Mouse (Mus musculus) liver, embryonic 11.5 days (tissue): ENCODE measurements at regions not wholly inside any gene's neighbourhood (a gene's known extent, or its start where the extent isn't known, plus 50 kb on each side); places are given as distances from the start of the nearest gene placed in this dataset.

Experiments
- ATAC-seq: fragments of 200-750 bp; cut with Nextera tagmentation; replicated peaks from 2 replicates; pipeline ENCODE4 v1.8.0; 2017; ENCODE audit warnings: moderate number of reproducible peaks, mild to moderate bottlenecking, moderate TSS enrichment, moderate library complexity; ENCODE audit not compliant: low FRiP score
- DNase-seq: peaks from one replicate; pipeline ENCODE4 v3.0.0-alpha.2; 2017; ENCODE audit warnings: low spot score
- H3K27ac ChIP-seq: fragments of 300-500 bp; sonication (generic); 2 replicates; pipeline ENCODE4 v1.5.1; 2014; ENCODE audit warnings: mild to moderate bottlenecking, low read depth, low read length, control low read depth
- H3K27me3 ChIP-seq: fragments of 300-500 bp; sonication (generic); replicated peaks from 2 replicates; pipeline ENCODE4 v1.6.1; 2014; ENCODE audit warnings: low read length, mixed read lengths; ENCODE audit not compliant: control insufficient read depth, insufficient read depth
- H3K36me3 ChIP-seq: fragments of 300-500 bp; sonication (generic); 2 replicates; pipeline ENCODE4 v1.6.1; 2014; ENCODE audit warnings: mild to moderate bottlenecking, low read length, moderate library complexity, mixed read lengths; ENCODE audit not compliant: control insufficient read depth, insufficient read depth
- H3K4me1 ChIP-seq: fragments of 300-500 bp; sonication (generic); replicated peaks from 2 replicates; pipeline ENCODE4 v1.6.1; 2014; ENCODE audit warnings: low read length, mixed read lengths; ENCODE audit not compliant: control insufficient read depth, insufficient read depth
- H3K4me2 ChIP-seq: fragments of 300-500 bp; sonication (generic); 2 replicates; pipeline ENCODE4 v1.6.1; 2014; ENCODE audit warnings: mild to moderate bottlenecking, control low read depth, moderate library complexity
- H3K4me3 ChIP-seq: fragments of 300-500 bp; sonication (generic); 2 replicates; pipeline ENCODE4 v1.5.1; 2014; ENCODE audit warnings: low read depth, low read length, control low read depth
- H3K9ac ChIP-seq: fragments of 300-500 bp; sonication (generic); 2 replicates; pipeline ENCODE4 v1.6.1; 2014; ENCODE audit warnings: low read depth, low read length, control low read depth
- H3K9me3 ChIP-seq: fragments of 300-500 bp; sonication (generic); 2 replicates; pipeline ENCODE4 v1.6.1; 2016; ENCODE audit warnings: low read length, inconsistent platforms, mixed read lengths; ENCODE audit not compliant: control insufficient read depth
- WGBS: fragments of 180-500 bp; shearing (Covaris S2); extraction: QIAGEN DNeasy Blood & Tissue Kit; methylation state at CpG from one replicate; pipeline ENCODE4 v1.1.7; 2014; 5-methylcytosine and 5-hydroxymethylcytosine counted together

DNA sequence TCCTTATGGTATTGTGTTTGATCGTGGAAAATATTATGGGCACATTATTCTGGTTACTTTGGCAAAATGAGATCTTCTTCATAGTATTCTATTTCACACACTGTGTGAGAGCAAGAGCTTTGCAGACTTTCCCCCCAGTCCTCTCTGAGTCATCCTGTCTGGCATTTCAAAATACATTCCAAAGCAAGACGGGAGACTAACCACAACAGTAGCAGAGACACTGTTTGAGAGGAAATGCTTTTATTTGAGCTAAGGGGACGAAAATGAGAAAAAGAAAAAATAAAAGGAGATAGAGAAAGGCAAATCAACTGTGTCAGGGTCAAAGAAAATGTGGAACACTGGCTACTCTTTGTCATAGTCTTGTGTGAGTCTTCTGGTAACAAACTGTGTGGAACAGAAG is 502.6 kb downstream of the Col12a1 start:
- no peak overlapping the region for H3K27ac ChIP-seq
- 47% methylated on average over 3 of the region's 3 CpGs for whole genome bisulfite sequencing
- H3K27me3 ChIP-seq: no peaks in the 10 kb centered on the region
- H3K4me1 ChIP-seq: no peaks in the 10 kb centered on the region
- no peak overlapping the region for H3K9ac ChIP-seq
- H3K4me2 ChIP-seq: no peak overlapping the region
- H3K36me3 ChIP-seq: no peaks in the 10 kb centered on the region
- DNase-seq (no peak), ATAC-seq (no peak)
- H3K4me3 ChIP-seq: no peak overlapping the region
- no peaks in the 10 kb centered on the region for H3K9me3 ChIP-seq

DNA sequence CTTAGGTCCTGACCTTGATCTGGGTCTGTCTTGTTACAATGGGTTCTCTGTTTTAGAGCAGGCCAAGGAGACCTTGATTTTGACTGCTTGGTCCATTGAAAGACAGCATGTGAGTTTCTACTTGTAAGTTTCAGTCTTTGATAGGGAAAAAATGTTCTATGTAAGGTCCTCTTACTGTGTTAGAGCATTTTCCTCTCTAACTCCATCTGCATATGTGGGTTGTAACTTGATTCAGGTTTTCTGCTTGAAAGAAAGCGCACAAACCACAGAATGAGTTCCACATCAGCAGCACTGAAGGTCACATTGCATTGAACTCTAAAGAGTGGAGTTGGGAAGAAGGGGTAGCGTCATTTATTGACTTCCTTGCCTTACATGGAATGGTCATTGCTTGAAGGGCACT is 502.2 kb downstream of the Col12a1 start:
- Histone ChIP-seq H3K36me3 (no peaks in the 10 kb centered on the region), H3K4me2 (no peak overlapping the region), H3K4me1 (no peaks in the 10 kb centered on the region), H3K4me3 (no peak overlapping the region), H3K27me3 (no peaks in the 10 kb centered on the region), H3K9me3 (no peaks in the 10 kb centered on the region), H3K9ac (no peak overlapping the region), H3K27ac (no peak overlapping the region)
- ATAC-seq: no peak
- 61% methylated on average over 2 of the region's 2 CpGs for WGBS
- DNase-seq: no peak

DNA sequence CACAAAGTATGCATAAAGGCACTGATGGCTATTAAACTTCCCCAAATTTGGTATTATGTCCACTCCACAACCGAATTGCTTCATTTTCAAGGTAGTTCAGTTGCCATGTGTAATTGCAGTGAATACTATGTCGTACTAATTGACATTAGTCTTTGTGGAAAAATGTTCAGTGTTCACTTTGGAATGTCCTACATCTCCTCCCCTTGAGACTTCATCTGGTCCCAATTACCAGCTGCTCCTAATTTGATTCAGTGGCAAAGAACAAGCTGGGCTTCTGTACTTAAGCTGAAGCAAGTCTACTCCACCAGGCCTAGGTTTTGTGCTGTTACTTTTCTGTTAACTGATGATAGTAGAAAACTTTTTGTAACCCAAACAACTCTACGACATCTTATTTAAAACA is 485.6 kb downstream of the Col12a1 start:
- WGBS: 59% methylated on average over 3 of the region's 3 CpGs
- H3K4me2 ChIP-seq: no peak overlapping the region
- no peaks in the 10 kb centered on the region for H3K36me3 ChIP-seq
- no peaks in the 10 kb centered on the region for H3K4me1 ChIP-seq
- no peak overlapping the region for H3K27ac ChIP-seq
- H3K9ac ChIP-seq: no peak overlapping the region
- no peak overlapping the region for H3K4me3 ChIP-seq
- ATAC-seq (no peak), DNase-seq (no peak)
- no peaks in the 10 kb centered on the region for H3K9me3 ChIP-seq
- H3K27me3 ChIP-seq: no peaks in the 10 kb centered on the region

DNA sequence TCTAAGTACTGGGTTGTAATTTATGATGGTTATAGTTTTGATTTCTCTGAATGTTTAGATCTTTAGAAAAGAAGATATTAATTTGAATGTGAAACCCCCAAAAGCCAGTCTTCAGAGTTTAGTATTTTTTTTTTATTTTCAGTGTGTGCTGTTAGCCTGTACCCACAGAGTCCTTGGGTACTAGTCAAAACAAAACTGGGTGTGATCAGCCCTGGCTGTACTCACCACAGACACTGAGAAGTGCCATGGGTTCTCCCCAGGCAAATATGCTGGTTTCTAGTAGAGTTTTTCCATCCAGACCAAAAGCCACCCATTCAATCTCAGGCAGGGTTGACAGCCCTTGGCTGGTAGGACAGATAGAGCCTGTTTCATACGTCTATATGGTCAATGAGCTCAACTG is 484.9 kb downstream of the Col12a1 start:
- 71% methylated on average over 1 of the region's 1 CpGs for WGBS
- no peaks in the 10 kb centered on the region for H3K36me3 ChIP-seq
- no peak overlapping the region for H3K4me2 ChIP-seq
- ATAC-seq (no peak), DNase-seq (no peak)
- no peak overlapping the region for H3K9ac ChIP-seq
- no peak overlapping the region for H3K4me3 ChIP-seq
- H3K27ac ChIP-seq: no peak overlapping the region
- no peaks in the 10 kb centered on the region for H3K4me1 ChIP-seq
- H3K9me3 ChIP-seq: no peaks in the 10 kb centered on the region
- H3K27me3 ChIP-seq: no peaks in the 10 kb centered on the region

DNA sequence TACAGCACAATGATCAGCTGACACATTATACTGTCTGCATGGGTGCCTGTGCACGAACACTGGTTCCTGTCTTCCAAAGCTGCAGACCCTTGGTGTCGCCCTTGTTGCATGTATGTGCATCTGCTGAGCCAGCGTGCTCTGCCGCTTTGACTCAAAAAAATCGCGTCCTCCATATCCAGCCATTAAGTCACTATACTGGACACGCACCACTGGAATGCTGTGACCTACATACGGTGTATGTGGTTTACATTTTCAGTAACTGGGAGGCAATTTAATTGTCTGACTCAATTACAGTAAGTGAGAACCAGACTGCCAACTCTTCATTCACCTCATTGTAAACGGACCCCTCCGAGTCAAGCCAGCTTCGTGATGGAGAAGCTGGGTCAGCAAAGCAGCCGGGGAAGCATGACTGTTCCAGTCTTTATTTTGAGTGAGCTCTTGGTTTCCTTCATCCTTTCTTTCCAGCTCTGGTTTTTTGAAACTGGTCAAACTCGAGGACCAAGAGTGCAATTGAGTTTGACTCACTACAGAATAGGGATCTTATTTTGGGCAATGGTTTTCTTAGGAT is 448.9 kb downstream of the Col12a1 start:
- Histone ChIP-seq H3K27ac (no peak overlapping the region), H3K4me3 (no peak overlapping the region), H3K36me3 (no peaks in the 10 kb centered on the region), H3K9ac (no peak overlapping the region), H3K4me1 (no peaks in the 10 kb centered on the region), H3K9me3 (no peaks in the 10 kb centered on the region), H3K4me2 (no peak overlapping the region), H3K27me3 (no peaks in the 10 kb centered on the region)
- ATAC-seq (no peak), DNase-seq (no peak)
- 82% methylated on average over 13 of the region's 13 CpGs for WGBS

DNA sequence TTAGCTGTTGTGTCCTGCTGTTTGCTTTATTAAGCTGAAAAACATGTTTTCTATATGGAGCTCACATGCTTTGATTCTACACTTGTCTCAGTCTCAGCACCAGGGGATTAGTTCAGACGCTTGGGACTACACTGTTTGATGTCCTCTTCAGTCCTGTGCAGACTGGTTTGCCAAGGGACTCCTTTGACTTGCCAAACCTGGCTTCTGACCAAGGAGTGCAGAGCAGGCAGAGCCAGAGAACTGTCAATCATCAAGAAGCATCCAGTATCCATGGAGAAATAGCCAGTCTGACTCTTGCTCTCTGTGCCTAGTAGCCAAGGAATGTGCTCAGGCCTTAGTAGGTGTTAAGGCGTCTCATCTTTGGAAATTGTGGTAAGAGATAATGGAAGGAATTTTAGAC is 448.4 kb downstream of the Col12a1 start:
- 69% methylated on average over 2 of the region's 2 CpGs for WGBS
- Histone ChIP-seq H3K9me3 (no peaks in the 10 kb centered on the region), H3K36me3 (no peaks in the 10 kb centered on the region), H3K4me3 (no peak overlapping the region), H3K4me1 (no peaks in the 10 kb centered on the region), H3K9ac (no peak overlapping the region), H3K27me3 (no peaks in the 10 kb centered on the region), H3K4me2 (no peak overlapping the region), H3K27ac (no peak overlapping the region)
- ATAC-seq: no peak
- DNase-seq: no peak

DNA sequence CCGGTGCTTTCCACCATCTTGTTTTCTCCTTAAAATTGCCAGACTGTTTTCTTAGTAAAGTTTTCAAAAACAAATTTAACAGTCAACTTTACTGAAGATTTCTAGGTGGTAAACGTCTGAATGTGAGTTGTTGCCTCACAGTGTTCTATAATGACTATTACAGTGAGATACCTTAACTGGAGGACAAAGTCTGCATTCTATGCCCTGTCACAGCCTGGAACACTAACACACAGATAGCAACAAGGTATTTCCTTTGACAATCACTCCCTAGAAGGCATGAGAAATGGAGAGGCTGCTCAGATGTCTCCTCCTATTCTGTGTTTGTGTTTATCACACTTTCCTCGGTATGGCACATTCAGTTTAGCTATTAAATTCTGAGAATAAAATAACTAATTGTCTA is 430.8 kb downstream of the Col12a1 start:
- no peak for DNase-seq
- no peak overlapping the region for H3K4me2 ChIP-seq
- H3K9me3 ChIP-seq: no peaks in the 10 kb centered on the region
- no peaks in the 10 kb centered on the region for H3K27me3 ChIP-seq
- WGBS: 82% methylated on average over 3 of the region's 3 CpGs
- no peak overlapping the region for H3K4me3 ChIP-seq
- no peak overlapping the region for H3K9ac ChIP-seq
- ATAC-seq: no peak
- no peaks in the 10 kb centered on the region for H3K36me3 ChIP-seq
- H3K4me1 ChIP-seq: no peaks in the 10 kb centered on the region
- H3K27ac ChIP-seq: no peak overlapping the region

DNA sequence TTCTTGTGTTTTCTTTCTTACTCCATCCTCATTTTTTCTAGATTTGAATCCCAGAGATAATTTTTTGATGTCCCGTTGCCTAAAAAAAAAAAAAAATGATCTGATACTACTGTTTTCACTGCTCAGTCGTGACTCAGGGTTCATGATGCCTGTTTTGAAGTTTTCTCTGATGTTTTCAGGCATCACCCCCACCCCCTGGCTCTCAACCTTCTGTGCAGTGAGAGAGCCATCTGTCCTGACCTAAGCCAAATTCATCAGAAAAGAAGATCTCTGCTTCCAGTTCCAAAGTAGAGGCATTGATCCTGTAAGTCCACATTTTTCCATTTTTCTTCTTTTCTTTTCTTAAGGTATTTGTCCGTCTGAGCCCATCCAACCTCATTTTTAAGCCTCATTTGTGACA is 423.3 kb downstream of the Col12a1 start:
- ATAC-seq (no peak), DNase-seq (no peak)
- H3K36me3 ChIP-seq: no peaks in the 10 kb centered on the region
- H3K4me2 ChIP-seq: no peak overlapping the region
- no peak overlapping the region for H3K9ac ChIP-seq
- no peaks in the 10 kb centered on the region for H3K27me3 ChIP-seq
- no peaks in the 10 kb centered on the region for H3K4me1 ChIP-seq
- no peak overlapping the region for H3K4me3 ChIP-seq
- 68% methylated on average over 3 of the region's 3 CpGs for WGBS
- H3K27ac ChIP-seq: no peak overlapping the region
- no peaks in the 10 kb centered on the region for H3K9me3 ChIP-seq

DNA sequence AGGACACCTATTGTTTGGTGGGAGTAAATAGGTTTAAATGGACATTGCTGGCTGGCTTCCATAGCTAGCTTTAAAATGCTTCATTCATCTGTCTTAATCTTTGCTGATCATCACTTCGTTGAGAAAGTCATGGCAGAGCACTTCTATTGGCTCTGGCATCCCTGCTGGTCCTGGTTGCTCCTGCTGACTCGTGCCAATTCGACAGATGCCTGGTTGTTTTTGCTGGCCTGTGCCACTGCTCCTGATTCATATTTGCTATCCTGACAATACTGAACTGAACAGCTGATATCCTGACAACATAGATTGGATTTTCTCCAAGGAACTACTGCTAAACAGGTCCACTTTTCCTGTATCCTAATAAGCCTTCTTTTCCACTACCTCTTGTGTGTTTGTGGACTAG is 417.1 kb downstream of the Col12a1 start:
- Histone ChIP-seq H3K4me1 (no peaks in the 10 kb centered on the region), H3K27me3 (no peaks in the 10 kb centered on the region), H3K4me2 (no peak overlapping the region), H3K4me3 (no peak overlapping the region), H3K9me3 (no peaks in the 10 kb centered on the region), H3K36me3 (no peaks in the 10 kb centered on the region), H3K9ac (no peak overlapping the region), H3K27ac (no peak overlapping the region)
- WGBS: 68% methylated on average over 3 of the region's 3 CpGs
- DNase-seq: no peak
- ATAC-seq: no peak
